In genomic region chr10:117906267-117906811, GRCm38 (mm10) we compare ENCODE assay signal across 8 mouse cellular contexts.
A peak's percentile ranks its signal among the peaks of the same experiment; 100 is the strongest.
DNase-seq lines count a peak whose midpoint lies in the region; ATAC-seq lines count a peak whose summit lies in the region.

No protein-coding gene starts in this region.

- H3K27ac ChIP-seq in neural tube, embryonic 13.5 days (replicated peaks) = 0 out of 2 replicates have a peak overlapping the region, but pooled peaks have one; percentile 23

- peak overlapping the region; percentile 31 for H3K4me3 ChIP-seq in neural tube, embryonic 13.5 days

- no peaks in the 10 kb centered on the region for H3K9me3 ChIP-seq in neural tube, embryonic 13.5 days

- peak; percentile 60 to 72 for DNase-seq in CD8-positive naive resting alpha-beta T cell, adult 2 months (ENCODE audit: low read depth in 2 of 2, low spot score in 2 of 2)
- DNase-seq in brain, adult 2 months (ENCODE audit: low read depth, low spot score) = peak; percentile 88
- DNase-seq in frontal cortex, postnatal 10 days (ENCODE audit: low spot score in 2 of 2) = peak; percentile 58 to 61
- DNase-seq in layer of hippocampus, adult 8-10 months (ENCODE audit: low spot score in 2 of 2) = peak; percentile 47 to 60
- peak; percentile 89 to 92 for DNase-seq in lung, adult 18-20 months
- peak; percentile 22 for DNase-seq in urinary bladder, postnatal 10 days (ENCODE audit: low spot score)

- no peaks in the 10 kb centered on the region for H3K27me3 ChIP-seq in neural tube, embryonic 13.5 days

- H3K4me1 ChIP-seq in neural tube, embryonic 13.5 days (replicated peaks) = peaks cover 11% of the 10 kb centered on the region

- peak; percentile 28 to 56; a peak in 3 of 4 replicates for ATAC-seq in hematopoietic stem cell, adult 5-6 weeks (replicated peaks in 1 of 2; ENCODE audit: insufficient read depth in 1 of 2, low FRiP score in 2 of 2, low TSS enrichment in 1 of 2, low read depth in 1 of 2, poor library complexity in 2 of 2, severe bottlenecking in 2 of 2)
- ATAC-seq in neural tube, embryonic 13.5 days (ENCODE audit: low read depth) = peak; percentile 89

- H3K9ac ChIP-seq in neural tube, embryonic 13.5 days = peak overlapping the region; percentile 62

- 39% methylated on average over 11 of the region's 11 CpGs for WGBS in neural tube, embryonic 13.5 days

- H3K36me3 ChIP-seq in neural tube, embryonic 13.5 days = no peaks in the 10 kb centered on the region

- H3K4me2 ChIP-seq in neural tube, embryonic 13.5 days = peak overlapping the region; percentile 63

Comparison
In these comparisons a context has a peak if more than half of its experiments do, and no peak if none do; other contexts are left out.
1. Peak in every context shown above with its lines: DNase-seq, ATAC-seq, H3K4me3 ChIP-seq and H3K27ac ChIP-seq.
2. DNase-seq: peak in every context shown above with its lines; median percentile 90 in lung, adult 18-20 months; 88 in brain, adult 2 months; 66 in CD8-positive naive resting alpha-beta T cell, adult 2 months; 60 in frontal cortex, postnatal 10 days; 54 in layer of hippocampus, adult 8-10 months; 22 in urinary bladder, postnatal 10 days.